Mouse (Mus musculus) heart, adult 2 months (tissue): ENCODE results near the gene Tsen2. TPM values are rescaled to one million over a fixed set of nuclear protein-coding genes. Genes with fewer than 3 reads are reported as not detected.

Experiments
- DNase-seq, 2 experiments: peaks; one replicate each; pipeline ENCODE4 v3.0.0; 2021
- H3K27ac ChIP-seq: fragments of 200-600 bp; 2 replicates; pipeline ENCODE4 v1.8.1; 2022
- H3K27me3 ChIP-seq: fragments of 200-500 bp; 2 replicates; pipeline ENCODE4 v1.6.1; 2012; ENCODE audit warnings: mild to moderate bottlenecking, low read length, inconsistent platforms, mixed read lengths; ENCODE audit not compliant: control insufficient read depth, insufficient read depth
- H3K36me3 ChIP-seq: fragments of 200-500 bp; 2 replicates; pipeline ENCODE4 v1.6.1; 2012; ENCODE audit warnings: low read length, inconsistent platforms; ENCODE audit not compliant: control insufficient read depth, insufficient read depth
- H3K4me1 ChIP-seq: fragments of 200-500 bp; 2 replicates; pipeline ENCODE4 v1.6.1; 2011; ENCODE audit warnings: low read length; ENCODE audit not compliant: control insufficient read depth, insufficient read depth
- H3K4me3 ChIP-seq: fragments of 200-600 bp; 2 replicates; pipeline ENCODE4 v1.8.1; 2022
- H3K79me2 ChIP-seq: fragments of 200-500 bp; replicated peaks from 2 replicates; pipeline ENCODE4 v1.6.1; 2012; ENCODE audit warnings: mild to moderate bottlenecking, inconsistent platforms, low read length, moderate library complexity, mixed read lengths; ENCODE audit not compliant: control insufficient read depth, insufficient read depth
- H3K9ac ChIP-seq: fragments of 200-500 bp; 2 replicates; pipeline ENCODE4 v1.6.1; 2012; ENCODE audit warnings: low read depth, mild to moderate bottlenecking, control low read depth, inconsistent platforms, low read length, mixed read lengths
- CTCF ChIP-seq: fragments of 200-600 bp; IDR thresholded peaks from 2 replicates; pipeline ENCODE4 v1.8.1; 2022; ENCODE audit warnings: antibody characterized with exemption, mild to moderate bottlenecking, moderate library complexity
- EP300 ChIP-seq: fragments of 200-500 bp; IDR thresholded peaks from 2 replicates; pipeline ENCODE4 v1.6.1; 2011; ENCODE audit warnings: low read depth, low read length, control low read depth; ENCODE audit not compliant: insufficient read depth
- POLR2A ChIP-seq: fragments of 200-500 bp; IDR thresholded peaks from 2 replicates; pipeline ENCODE4 v1.6.1; 2011; ENCODE audit warnings: mild to moderate bottlenecking, low read depth, low read length, control low read depth; ENCODE audit not compliant: insufficient read depth
- WGBS: fragments of 180-500 bp; shearing (Covaris S2); methylation state at CpG from one replicate; pipeline ENCODE4 v1.1.7; 2018; 5-methylcytosine and 5-hydroxymethylcytosine counted together
- intact Hi-C: fragments of 180-260 bp; cut with DNase I; formaldehyde crosslinking; loops from one replicate; pipeline ENCODE4 v1.15.1; 2025
- polyA plus RNA-seq: library from polyadenylated mRNA; depleted of rRNA; stranded (reverse); fragments of >200 nt; gene quantifications from 2 replicates; pipeline ENCODE4 v1.2.3, GENCODE M21; 2012
- total RNA-seq, 2 experiments: library from RNA; stranded (reverse); gene quantifications; 2 replicates each; pipeline ENCODE4 v1.2.3; 2021

The Tsen2 gene
- total and polyA plus RNA-seq, 3 experiments: 3.9 to 7.2 (median 6.1) TPM

- intact Hi-C loops: no loop called here
- no peak overlapping the region for H3K27ac ChIP-seq
- no peaks in the 10 kb centered on the region for H3K27me3 ChIP-seq
- H3K79me2 ChIP-seq: no peaks in the 10 kb centered on the region
- H3K4me3 ChIP-seq: no peak overlapping the region
- 87% methylated on average over 3 of the region's 3 CpGs for WGBS
- H3K36me3 ChIP-seq: peaks cover 2% of the 10 kb centered on the region; the same call in 1 of the 2 replicates
- peaks cover 3% of the 10 kb centered on the region for H3K4me1 ChIP-seq
- no peak for DNase-seq
- H3K9ac ChIP-seq: no peak overlapping the region
- no peak for TF ChIP-seq CTCF
- no peak for TF ChIP-seq POLR2A
- no peak for TF ChIP-seq EP300
Observed at GRCm38 (mm10) chr6:115504160-115504558, 40.3 kb upstream of the Tsen2 start.

GRCm38 (mm10) chr6:115504915-115505314, 39.5 kb upstream of the Tsen2 start:
- intact Hi-C loops: no loop called here

GRCm38 (mm10) chr6:115506425-115506824, 38.0 kb upstream of the Tsen2 start:
- Histone ChIP-seq H3K27ac (no peak overlapping the region), H3K27me3 (no peaks in the 10 kb centered on the region), H3K79me2 (no peaks in the 10 kb centered on the region), H3K4me1 (no peaks in the 10 kb centered on the region), H3K4me3 (no peak overlapping the region), H3K36me3 (no peaks in the 10 kb centered on the region), H3K9ac (no peak overlapping the region)
- intact Hi-C loops: no loop called here
- no peak for DNase-seq
- 87% methylated on average over 1 of the region's 1 CpGs for whole genome bisulfite sequencing
- TF ChIP-seq POLR2A (no peak), EP300 (no peak), CTCF (no peak)

More at GRCm38 (mm10) chr6:115504915-115505314, 39.5 kb upstream of the Tsen2 start:
- H3K27ac ChIP-seq: no peak overlapping the region
- 75% methylated on average over 5 of the region's 5 CpGs for WGBS
- peaks cover 3% of the 10 kb centered on the region; the same call in 1 of the 2 replicates for H3K4me1 ChIP-seq
- no peaks in the 10 kb centered on the region for H3K79me2 ChIP-seq
- TF ChIP-seq CTCF (no peak), POLR2A (no peak), EP300 (no peak)
- no peak overlapping the region for H3K9ac ChIP-seq
- no peak overlapping the region for H3K4me3 ChIP-seq
- H3K27me3 ChIP-seq: no peaks in the 10 kb centered on the region
- no peak for DNase-seq
- H3K36me3 ChIP-seq: peaks cover 2% of the 10 kb centered on the region; the same call in 1 of the 2 replicates

DNA sequence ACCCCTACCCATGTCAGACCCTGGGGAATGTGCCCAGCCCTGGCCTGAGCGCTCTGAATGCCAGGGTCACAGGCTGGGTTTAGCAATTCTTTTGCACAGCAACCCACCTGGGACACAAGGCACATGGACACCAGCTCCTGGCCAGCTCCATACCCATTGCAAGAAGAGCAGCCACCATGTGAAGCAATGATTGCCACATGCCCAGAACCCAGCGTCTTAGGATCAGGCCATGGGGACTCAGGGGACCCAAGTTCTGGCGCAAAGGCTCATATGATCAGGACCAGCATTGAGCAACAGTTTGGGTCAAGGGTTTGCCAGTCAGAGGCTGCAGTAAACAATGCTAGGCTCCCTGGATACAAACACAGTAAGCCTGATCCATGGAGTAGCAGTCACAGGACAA, 33.0 kb upstream of the Tsen2 start:
- TF ChIP-seq EP300: no peak
- no peak for TF ChIP-seq CTCF
- TF ChIP-seq POLR2A: no peak
- H3K79me2 ChIP-seq: no peaks in the 10 kb centered on the region

GRCm38 (mm10) chr6:115513207-115513606, 31.3 kb upstream of the Tsen2 start:
- Histone ChIP-seq H3K9ac (no peak overlapping the region), H3K79me2 (no peaks in the 10 kb centered on the region), H3K36me3 (no peaks in the 10 kb centered on the region), H3K4me1 (no peaks in the 10 kb centered on the region), H3K4me3 (no peak overlapping the region), H3K27ac (no peak overlapping the region), H3K27me3 (no peaks in the 10 kb centered on the region)
- WGBS: 92% methylated on average over 4 of the region's 4 CpGs
- TF ChIP-seq EP300: no peak
- TF ChIP-seq CTCF: no peak
- no peak for DNase-seq
- intact Hi-C loops: no loop called here

More for the DNA sequence above, 33.0 kb upstream of the Tsen2 start:
- Histone ChIP-seq H3K36me3 (no peaks in the 10 kb centered on the region), H3K9ac (no peak overlapping the region), H3K27ac (no peak overlapping the region), H3K27me3 (no peaks in the 10 kb centered on the region), H3K4me3 (no peak overlapping the region), H3K4me1 (no peaks in the 10 kb centered on the region)
- 94% methylated on average over 3 of the region's 3 CpGs for WGBS
- intact Hi-C loops: no loop called here
- no peak for DNase-seq

DNA sequence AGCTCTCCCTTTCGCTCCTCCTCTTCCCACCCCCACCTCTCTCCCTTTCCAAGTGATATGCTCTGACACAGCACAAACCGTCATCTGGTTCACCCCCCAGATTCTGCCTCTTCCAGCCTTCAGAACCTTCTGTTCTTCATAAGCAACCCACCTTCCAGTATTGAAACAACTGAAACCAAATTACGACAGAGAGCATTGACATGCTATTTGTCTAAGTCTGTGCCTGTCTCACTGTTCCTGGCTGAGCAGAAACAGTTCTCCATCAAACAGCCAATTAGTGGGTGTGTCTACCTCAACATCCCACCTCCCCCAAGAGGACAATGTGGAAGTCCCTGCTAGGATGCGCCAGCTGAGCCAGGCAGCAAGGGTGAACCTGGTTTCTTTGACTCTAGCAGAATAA, 26.6 kb upstream of the Tsen2 start:
- WGBS: 75% methylated on average over 4 of the region's 4 CpGs
- Histone ChIP-seq H3K27ac (no peak overlapping the region), H3K36me3 (no peaks in the 10 kb centered on the region), H3K79me2 (no peaks in the 10 kb centered on the region), H3K9ac (no peak overlapping the region), H3K4me1 (peaks cover 6% of the 10 kb centered on the region), H3K27me3 (no peaks in the 10 kb centered on the region), H3K4me3 (no peak overlapping the region)
- DNase-seq: no peak
- intact Hi-C loops: no loop called here
- TF ChIP-seq POLR2A (no peak), EP300 (no peak), CTCF (no peak)
